Mouse (Mus musculus) lung, adult 2 months (tissue): ENCODE data around the gene Shank3.

Experiments used
- CTCF ChIP-seq: fragments of 200-500 bp; IDR thresholded peaks from 2 replicates; pipeline ENCODE4 v1.5.1; 2011; ENCODE audit warnings: mild to moderate bottlenecking, low read length, control low read depth; ENCODE audit not compliant: insufficient read depth
- POLR2A ChIP-seq: fragments of 200-500 bp; IDR thresholded peaks from 2 replicates; pipeline ENCODE4 v1.6.1; 2011; ENCODE audit warnings: low read depth, mild to moderate bottlenecking, control low read depth, low read length, borderline replicate concordance; ENCODE audit errors: extremely low read depth

GRCm38 (mm10) chr15:89533843-89534207, 34.4 kb downstream of the Shank3 start:
- TF ChIP-seq CTCF = no peak
- TF ChIP-seq POLR2A = no peak
